ENCODE assay signal across 14 mouse cellular contexts in the genomic region with DNA sequence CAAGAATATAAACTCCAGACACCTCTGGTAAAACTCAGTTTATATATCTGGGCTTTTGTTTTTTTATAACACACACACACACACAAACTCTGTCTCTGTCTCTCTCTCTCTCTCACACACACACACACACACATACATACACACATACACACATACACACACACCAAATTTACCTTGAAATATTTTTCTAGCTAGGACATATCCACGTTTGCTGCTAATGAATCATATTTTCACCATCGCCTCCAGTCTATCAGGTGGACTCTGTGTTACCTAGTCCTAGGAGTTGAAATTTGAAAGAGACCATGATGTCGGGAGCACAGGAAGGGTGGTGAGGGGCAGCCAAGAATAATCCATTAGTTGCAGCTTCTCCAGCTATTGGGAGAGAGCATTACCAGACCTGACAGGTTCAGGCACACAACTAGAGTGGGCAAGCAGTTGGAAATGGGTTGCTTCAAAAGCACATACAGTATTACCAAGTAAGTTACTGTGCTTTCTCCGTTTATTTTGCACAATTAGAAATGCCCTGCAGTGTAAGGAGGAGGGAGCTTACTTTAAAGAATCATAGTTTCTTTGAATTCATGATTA. TPM values are rescaled to one million over a fixed set of nuclear protein-coding genes. Genes with fewer than 3 reads are reported as not detected.
DNase-seq lines count a peak whose midpoint lies in the region; ATAC-seq and TF ChIP-seq lines count a peak whose summit lies in the region.
"Had no signal": no experiment of that assay in that cellular context is flagged by ENCODE, and none has a peak within 500 bp of the region (broad histone marks: within the 10 kb centered on the region; RNA-seq: fewer than 3 reads in every experiment).

No protein-coding gene starts in this region.

- no peak for ATAC-seq in forebrain, embryonic 14.5 days
- no peak for ATAC-seq in hindbrain, postnatal 0 days
- ATAC-seq in neural tube, embryonic 12.5 days (ENCODE audit: low FRiP score, low read depth) = no peak
- no peak for ATAC-seq in stomach, postnatal 0 days (ENCODE audit: low FRiP score, low TSS enrichment)
- ATAC-seq: liver, postnatal 0 days had no signal

- no peaks in the 10 kb centered on the region; the same call in 1 of the 2 replicates for H3K27me3 ChIP-seq in kidney, adult 2 months (replicated peaks; ENCODE audit: control insufficient read depth, insufficient read depth, low read length)
- no peaks in the 10 kb centered on the region for H3K27me3 ChIP-seq in forebrain, embryonic 14.5 days (replicated peaks; ENCODE audit: control insufficient read depth, insufficient read depth, low read length)
- no peaks in the 10 kb centered on the region for H3K27me3 ChIP-seq in hindbrain, postnatal 0 days (ENCODE audit: insufficient read depth, low read length)
- peaks cover 4% of the 10 kb centered on the region; the same call in 1 of the 2 replicates for H3K27me3 ChIP-seq in neural tube, embryonic 12.5 days (replicated peaks)
- H3K27me3 ChIP-seq in stomach, postnatal 0 days (ENCODE audit: control insufficient read depth, insufficient read depth, low read length) = peaks cover 36% of the 10 kb centered on the region

- TF ChIP-seq EP300 in stomach, postnatal 0 days (optimal IDR thresholded peaks at IDR 0.05) = no peak

- TF ChIP-seq POLR2A in kidney, adult 2 months (IDR thresholded peaks at IDR 0.05; ENCODE audit: low read depth, low read length) = no peak

- no peak overlapping the region for H3K4me3 ChIP-seq in kidney, adult 2 months (ENCODE audit: insufficient read depth, low read depth, low read length)
- H3K4me3 ChIP-seq in forebrain, embryonic 14.5 days (ENCODE audit: low read depth, low read length) = peak overlapping the region; percentile 94
- no peak overlapping the region for H3K4me3 ChIP-seq in hindbrain, postnatal 0 days (ENCODE audit: low read length)
- H3K4me3 ChIP-seq in neural tube, embryonic 12.5 days = peak overlapping the region; percentile 15
- H3K4me3 ChIP-seq in stomach, postnatal 0 days (ENCODE audit: low read depth, low read length) = no peak overlapping the region
- H3K4me3 ChIP-seq: kidney, embryonic 15.5 days had no signal

- peak overlapping the region; percentile 97 for H3K4me2 ChIP-seq in forebrain, embryonic 14.5 days (ENCODE audit: low read length)
- H3K4me2 ChIP-seq in hindbrain, postnatal 0 days (ENCODE audit: low read depth, low read length) = peak overlapping the region; percentile 94
- H3K4me2 ChIP-seq in neural tube, embryonic 12.5 days (replicated peaks) = peak overlapping the region; percentile 92
- H3K4me2 ChIP-seq in stomach, postnatal 0 days (replicated peaks; ENCODE audit: low read depth) = no peak overlapping the region
- H3K4me2 ChIP-seq: kidney, embryonic 15.5 days had no signal

- no peaks in the 10 kb centered on the region for H3K4me1 ChIP-seq in kidney, adult 2 months (ENCODE audit: control insufficient read depth, insufficient read depth, low read length)
- H3K4me1 ChIP-seq in forebrain, embryonic 14.5 days (ENCODE audit: control insufficient read depth, insufficient read depth, low read length) = peaks cover 10% of the 10 kb centered on the region
- peaks cover 14% of the 10 kb centered on the region for H3K4me1 ChIP-seq in hindbrain, postnatal 0 days (ENCODE audit: insufficient read depth, low read length)
- H3K4me1 ChIP-seq in neural tube, embryonic 12.5 days = peaks cover 44% of the 10 kb centered on the region
- H3K4me1 ChIP-seq in stomach, postnatal 0 days (replicated peaks; ENCODE audit: control insufficient read depth, insufficient read depth) = no peaks in the 10 kb centered on the region

- H3K36me3 ChIP-seq in kidney, adult 2 months (ENCODE audit: control insufficient read depth, insufficient read depth, low read length) = no peaks in the 10 kb centered on the region
- H3K36me3 ChIP-seq in forebrain, embryonic 14.5 days (ENCODE audit: control insufficient read depth, insufficient read depth, low read length) = no peaks in the 10 kb centered on the region
- no peaks in the 10 kb centered on the region for H3K36me3 ChIP-seq in hindbrain, postnatal 0 days (ENCODE audit: insufficient read depth, low read length)
- no peaks in the 10 kb centered on the region for H3K36me3 ChIP-seq in neural tube, embryonic 12.5 days
- H3K36me3 ChIP-seq in stomach, postnatal 0 days (ENCODE audit: control insufficient read depth, insufficient read depth, low read length) = no peaks in the 10 kb centered on the region
- H3K36me3 ChIP-seq: kidney, embryonic 15.5 days had no signal

- 27% methylated on average over 4 of the region's 4 CpGs for WGBS in kidney, adult 2 months
- WGBS in forebrain, embryonic 14.5 days = 6% methylated on average over 4 of the region's 4 CpGs
- WGBS in hindbrain, postnatal 0 days = 21% methylated on average over 4 of the region's 4 CpGs
- 4% methylated on average over 4 of the region's 4 CpGs for WGBS in neural tube, embryonic 12.5 days
- WGBS in stomach, postnatal 0 days = 12% methylated on average over 4 of the region's 4 CpGs

- peak overlapping the region; percentile 63; the same call in 1 of the 2 replicates for H3K27ac ChIP-seq in kidney, adult 2 months (ENCODE audit: insufficient read depth, low read depth, low read length)
- H3K27ac ChIP-seq in forebrain, embryonic 14.5 days (ENCODE audit: low read depth, low read length) = peak overlapping the region; percentile 99
- H3K27ac ChIP-seq in hindbrain, postnatal 0 days = peak overlapping the region; percentile 92; the same call in 1 of the 2 replicates
- no peak overlapping the region for H3K27ac ChIP-seq in neural tube, embryonic 12.5 days
- no peak overlapping the region for H3K27ac ChIP-seq in stomach, postnatal 0 days (replicated peaks)
- H3K27ac ChIP-seq: kidney, embryonic 15.5 days; macrophage had no signal

- peak overlapping the region; percentile 99 for H3K9ac ChIP-seq in forebrain, embryonic 14.5 days (ENCODE audit: low read length)
- 0 out of 2 replicates have a peak overlapping the region, but pooled peaks have one; percentile 9 for H3K9ac ChIP-seq in hindbrain, postnatal 0 days (replicated peaks; ENCODE audit: low read length)
- H3K9ac ChIP-seq in neural tube, embryonic 12.5 days = peak overlapping the region; percentile 86
- no peak overlapping the region for H3K9ac ChIP-seq in stomach, postnatal 0 days (ENCODE audit: low read length)
- H3K9ac ChIP-seq: kidney, embryonic 15.5 days; liver, postnatal 0 days had no signal

- TF ChIP-seq CTCF in kidney, adult 2 months (conservative IDR thresholded peaks at IDR 0.05; ENCODE audit: insufficient read depth, insufficient read length, low read depth, low read length) = no peak
- TF ChIP-seq CTCF in hindbrain, postnatal 0 days (IDR thresholded peaks at IDR 0.05; ENCODE audit: low read depth) = no peak
- no peak for TF ChIP-seq CTCF in stomach, postnatal 0 days (IDR thresholded peaks at IDR 0.05; ENCODE audit: low read depth)

- H3K9me3 ChIP-seq in forebrain, embryonic 14.5 days (replicated peaks; ENCODE audit: control insufficient read depth, low read length) = no peaks in the 10 kb centered on the region
- no peaks in the 10 kb centered on the region for H3K9me3 ChIP-seq in hindbrain, postnatal 0 days (ENCODE audit: low read length)
- no peaks in the 10 kb centered on the region for H3K9me3 ChIP-seq in neural tube, embryonic 12.5 days
- no peaks in the 10 kb centered on the region for H3K9me3 ChIP-seq in stomach, postnatal 0 days (ENCODE audit: control insufficient read depth, low read length)
- H3K9me3 ChIP-seq: kidney, embryonic 15.5 days had no signal

- DNase-seq in kidney, adult 2 months = peak; percentile 3
- DNase-seq in kidney, postnatal 4 days = no peak
- peak; percentile 16 for DNase-seq in forebrain, embryonic 14.5 days (ENCODE audit: low spot score)
- DNase-seq in hindbrain, postnatal 0 days (ENCODE audit: low spot score) = no peak
- DNase-seq in stomach, postnatal 0 days (ENCODE audit: low spot score) = no peak
- no peak for DNase-seq in adrenal gland, postnatal 36 days
- no peak for DNase-seq in liver
- DNase-seq: adrenal gland, postnatal 14 days; liver, postnatal 0 days; right cerebral cortex, postnatal 14 days had no signal

RNA-seq across cellular contexts. Expression of gene Pou3f3, which starts 6.9 kb away (rescaled TPM):
- polyA plus RNA-seq in kidney, adult 2 months (2012; rRNA removed) = 14.4 and 18.0 TPM in 2 replicates
- polyA plus RNA-seq in forebrain, embryonic 14.5 days (2014; fragmentation: Nextera tagmentation; extraction: Ambion mirVana) = 28.9 and 35.3 TPM in 2 replicates
- 30.7 and 37.3 TPM in 2 replicates for total RNA-seq in hindbrain, postnatal 0 days (2014; rRNA removed)
- 10.3 and 10.6 TPM in 2 replicates for polyA plus RNA-seq in hindbrain, postnatal 0 days (2015; fragmentation: Nextera tagmentation; extraction: Ambion mirVana)
- 17.2 and 17.8 TPM in 2 replicates for polyA plus RNA-seq in neural tube, embryonic 12.5 days (2016; fragmentation: Nextera tagmentation; extraction: Ambion mirVana)
- 0.02 TPM in 1 of 2 replicates, not detected in the other for polyA plus RNA-seq in stomach, postnatal 0 days (2015; fragmentation: Nextera tagmentation; extraction: Ambion mirVana)
- total RNA-seq in adrenal gland, postnatal 36 days (2021) = under 1 TPM in 1 of 2 experiments, not detected in 1; 0.07 TPM
- total RNA-seq: hematopoietic stem cell, adult 5-6 weeks had no signal
- polyA plus RNA-seq: liver, postnatal 0 days; macrophage had no signal

Comparison
In these comparisons a context has a peak if more than half of its experiments do, and no peak if none do; other contexts are left out.
1. DNase-seq: peak in kidney, adult 2 months (single experiment) and forebrain, embryonic 14.5 days (single experiment); none in kidney, postnatal 4 days (0 of 2), hindbrain, postnatal 0 days (single experiment), stomach, postnatal 0 days (single experiment), adrenal gland, postnatal 36 days (0 of 2) and liver (single experiment).
2. H3K27ac ChIP-seq: peak in kidney, adult 2 months (single experiment), forebrain, embryonic 14.5 days (single experiment) and hindbrain, postnatal 0 days (single experiment); none in neural tube, embryonic 12.5 days (single experiment) and stomach, postnatal 0 days (single experiment).
3. H3K4me3 ChIP-seq: peak in forebrain, embryonic 14.5 days (single experiment) and neural tube, embryonic 12.5 days (single experiment); none in kidney, adult 2 months (single experiment), hindbrain, postnatal 0 days (single experiment) and stomach, postnatal 0 days (single experiment).
4. RNA of gene Pou3f3, which starts 6.9 kb away (polyA plus RNA-seq): 28.9 to 35.3 TPM in forebrain, embryonic 14.5 days, 17.2 to 17.8 TPM in neural tube, embryonic 12.5 days, 14.4 to 18.0 TPM in kidney, adult 2 months and 10.3 to 10.6 TPM in hindbrain, postnatal 0 days; 0.02 TPM in stomach, postnatal 0 days; every median in the first group is over 10 times any median in the second.